Mouse (Mus musculus): ENCODE data around the gene Rtf1. TPM values are rescaled to one million over a fixed set of nuclear protein-coding genes. Genes with fewer than 3 reads are reported as not detected.
"Not testable (repeated sequence)": the region's sequence is repeated elsewhere in the genome, so short reads cannot be mapped to it uniquely, and the experiment has no call there.

The Rtf1 gene
- polyA plus RNA-seq (2015; fragmentation: Nextera tagmentation; extraction: Ambion mirVana) = 23.8 and 29.6 TPM in 2 replicates

DNA sequence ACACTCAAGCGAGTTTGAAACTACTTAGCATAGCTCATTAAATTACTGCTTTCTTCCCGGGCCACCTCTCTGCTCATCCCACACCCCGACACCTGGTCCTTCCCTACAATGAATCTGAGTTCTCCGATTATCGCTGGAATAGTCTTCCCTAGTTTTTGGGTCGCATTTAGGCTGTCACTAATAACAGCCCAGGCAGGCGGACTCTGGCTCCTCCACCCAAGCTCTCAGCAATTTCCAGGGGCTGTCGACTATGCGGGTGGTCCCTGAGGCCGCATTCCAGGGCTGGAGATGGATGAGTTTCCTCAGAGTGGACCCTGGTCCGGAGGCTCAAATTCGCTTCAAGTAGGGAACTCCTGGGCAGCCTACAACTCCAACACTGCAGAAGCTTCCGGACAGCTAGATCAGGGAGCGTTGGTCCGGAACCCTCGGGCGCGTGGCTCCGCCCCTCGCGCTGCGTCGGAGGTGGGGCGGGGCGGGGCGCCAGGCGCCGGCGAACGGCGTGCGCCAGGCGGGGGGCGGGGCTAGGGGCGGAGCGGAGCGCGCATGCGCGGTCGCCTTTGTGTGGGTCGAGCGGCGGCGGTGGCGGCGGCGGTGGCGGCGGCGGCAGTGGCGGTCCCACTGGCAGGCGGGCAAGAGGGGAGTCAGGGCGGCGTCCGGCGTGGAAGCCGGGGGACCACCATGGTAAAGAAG, at the start of gene Rtf1:
Gene Rtf1 (plus strand): TSS at position 544 of the 690 bp plus-strand sequence.
- peak within 1 kb of the TSS; percentile 99 for H3K4me3 ChIP-seq (ENCODE audit: low read length)
- peak; percentile 98 for ATAC-seq
- H3K9ac ChIP-seq (ENCODE audit: low read depth, low read length) = peak within 1 kb of the TSS; percentile 97
- peak within 1 kb of the TSS; percentile 84 for H3K4me2 ChIP-seq (ENCODE audit: low read depth, low read length)
- no peaks in the 10 kb centered on the region for H3K36me3 ChIP-seq (ENCODE audit: control insufficient read depth, insufficient read depth, low read length)
- no peaks in the 10 kb centered on the region for H3K27me3 ChIP-seq (replicated peaks; ENCODE audit: control insufficient read depth, insufficient read depth, low read length)
- H3K9me3 ChIP-seq (ENCODE audit: control insufficient read depth, low read length) = no peaks in the 10 kb centered on the region
- H3K4me1 ChIP-seq (ENCODE audit: control insufficient read depth, insufficient read depth, low read length) = peaks cover 7% of the 10 kb centered on the region
- H3K27ac ChIP-seq (ENCODE audit: low read length) = peak within 1 kb of the TSS; percentile 77
- WGBS = under 1% methylated on average over 32 of the region's 58 CpGs

DNA sequence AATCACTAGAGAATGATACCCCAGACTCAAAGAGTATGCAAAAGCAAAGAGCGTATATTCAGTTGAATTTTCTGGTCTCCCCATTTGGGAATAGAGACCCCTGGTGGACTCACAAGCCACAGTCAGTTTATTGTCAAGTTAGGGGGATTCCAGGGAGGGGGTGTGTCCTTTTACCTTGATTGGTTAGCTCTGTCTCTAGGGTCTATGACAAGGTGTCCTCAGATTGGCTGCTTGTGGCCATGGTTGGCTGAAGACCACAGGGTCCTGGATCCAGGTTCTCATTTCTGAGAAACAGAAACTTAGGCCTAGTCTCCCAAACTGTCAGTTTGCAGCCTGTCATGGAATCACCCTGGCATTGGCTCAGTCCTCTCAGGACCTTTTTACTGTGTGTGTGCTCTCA, 38.1 kb upstream of the Rtf1 start:
- H3K4me3 ChIP-seq (ENCODE audit: low read length) = no peak overlapping the region
- H3K4me2 ChIP-seq (ENCODE audit: low read depth, low read length) = no peak overlapping the region
- H3K4me1 ChIP-seq (ENCODE audit: control insufficient read depth, insufficient read depth, low read length) = no peaks in the 10 kb centered on the region
- WGBS = 83% methylated on average over 1 of the region's 1 CpGs
- H3K36me3 ChIP-seq (ENCODE audit: control insufficient read depth, insufficient read depth, low read length) = peaks cover 5% of the 10 kb centered on the region
- H3K9me3 ChIP-seq (ENCODE audit: control insufficient read depth, low read length) = no peaks in the 10 kb centered on the region
- no peak for ATAC-seq
- no peak overlapping the region for H3K27ac ChIP-seq (ENCODE audit: low read length)
- H3K9ac ChIP-seq (ENCODE audit: low read depth, low read length) = no peak overlapping the region
- H3K27me3 ChIP-seq (replicated peaks; ENCODE audit: control insufficient read depth, insufficient read depth, low read length) = no peaks in the 10 kb centered on the region

DNA sequence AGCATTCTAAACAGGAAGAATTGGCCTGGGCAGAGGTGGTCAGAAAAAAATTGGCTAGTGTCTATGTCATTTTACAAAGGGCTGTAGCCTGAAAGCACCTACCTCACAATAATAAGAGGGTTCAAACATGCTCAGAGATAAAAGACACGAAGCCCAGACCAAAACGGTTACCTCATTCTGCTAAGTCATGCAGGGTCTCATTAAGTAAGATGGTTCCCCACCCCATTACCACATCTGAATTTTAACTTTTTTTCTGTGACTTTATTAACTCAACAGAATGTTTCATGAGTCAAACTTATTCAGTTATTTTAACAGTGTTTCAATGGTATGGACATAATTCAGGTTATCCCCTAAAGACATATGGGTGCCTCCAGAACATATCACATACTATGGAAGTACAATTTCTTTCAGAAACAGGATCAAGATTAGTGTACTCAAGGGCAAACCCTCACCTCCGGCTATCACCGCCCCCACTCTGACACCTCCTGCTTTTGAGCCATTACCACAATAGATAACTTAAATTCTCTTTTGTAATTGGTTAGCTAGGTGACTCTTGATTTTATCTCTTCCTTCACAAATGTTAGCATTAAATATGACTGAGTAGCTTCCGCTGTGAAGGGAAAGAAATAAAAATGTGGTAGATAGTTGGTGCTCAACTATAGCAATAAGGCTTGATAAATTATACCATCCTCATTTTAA, 33.5 kb upstream of the Rtf1 start:
- no peak overlapping the region for H3K4me3 ChIP-seq (ENCODE audit: low read length)
- H3K4me2 ChIP-seq (ENCODE audit: low read depth, low read length) = no peak overlapping the region
- H3K9ac ChIP-seq (ENCODE audit: low read depth, low read length) = no peak overlapping the region
- no peak overlapping the region for H3K27ac ChIP-seq (ENCODE audit: low read length)
- H3K9me3 ChIP-seq (ENCODE audit: control insufficient read depth, low read length) = no peaks in the 10 kb centered on the region
- H3K4me1 ChIP-seq (ENCODE audit: control insufficient read depth, insufficient read depth, low read length) = no peaks in the 10 kb centered on the region
- 95% methylated on average over 5 of the region's 5 CpGs for WGBS
- no peak for ATAC-seq
- no peaks in the 10 kb centered on the region for H3K27me3 ChIP-seq (replicated peaks; ENCODE audit: control insufficient read depth, insufficient read depth, low read length)
- H3K36me3 ChIP-seq (ENCODE audit: control insufficient read depth, insufficient read depth, low read length) = peaks cover 17% of the 10 kb centered on the region

DNA sequence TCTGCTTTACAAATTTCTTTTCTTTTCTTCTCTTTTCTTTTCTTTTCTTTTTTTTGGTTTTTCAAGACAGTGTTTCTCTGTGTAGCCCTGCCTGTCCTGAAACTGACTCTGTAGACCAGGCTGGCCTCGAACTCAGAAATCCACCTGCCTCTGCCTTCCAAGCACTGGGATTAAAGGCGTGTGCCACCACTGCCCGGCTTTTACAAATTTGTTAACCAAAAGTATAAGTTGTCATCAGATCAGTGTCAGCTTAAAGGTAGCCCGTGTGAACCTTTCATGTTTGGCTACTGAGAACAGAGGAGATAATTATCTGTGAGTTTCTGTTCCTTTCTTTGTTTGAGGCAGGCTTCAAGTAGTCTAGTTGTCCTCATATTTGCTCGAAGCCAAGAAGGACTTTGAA, 30.6 kb upstream of the Rtf1 start:
- Histone ChIP-seq H3K27me3 (replicated peaks; ENCODE audit: control insufficient read depth, insufficient read depth, low read length) (no peaks in the 10 kb centered on the region), H3K9ac (ENCODE audit: low read depth, low read length) (no peak overlapping the region), H3K4me1 (ENCODE audit: control insufficient read depth, insufficient read depth, low read length) (no peaks in the 10 kb centered on the region), H3K9me3 (ENCODE audit: control insufficient read depth, low read length) (no peaks in the 10 kb centered on the region), H3K4me2 (ENCODE audit: low read depth, low read length) (no peak overlapping the region), H3K4me3 (ENCODE audit: low read length) (no peak overlapping the region), H3K36me3 (ENCODE audit: control insufficient read depth, insufficient read depth, low read length) (peaks cover 17% of the 10 kb centered on the region), H3K27ac (ENCODE audit: low read length) (no peak overlapping the region)
- ATAC-seq = no peak
- 89% methylated on average over 5 of the region's 5 CpGs for WGBS

DNA sequence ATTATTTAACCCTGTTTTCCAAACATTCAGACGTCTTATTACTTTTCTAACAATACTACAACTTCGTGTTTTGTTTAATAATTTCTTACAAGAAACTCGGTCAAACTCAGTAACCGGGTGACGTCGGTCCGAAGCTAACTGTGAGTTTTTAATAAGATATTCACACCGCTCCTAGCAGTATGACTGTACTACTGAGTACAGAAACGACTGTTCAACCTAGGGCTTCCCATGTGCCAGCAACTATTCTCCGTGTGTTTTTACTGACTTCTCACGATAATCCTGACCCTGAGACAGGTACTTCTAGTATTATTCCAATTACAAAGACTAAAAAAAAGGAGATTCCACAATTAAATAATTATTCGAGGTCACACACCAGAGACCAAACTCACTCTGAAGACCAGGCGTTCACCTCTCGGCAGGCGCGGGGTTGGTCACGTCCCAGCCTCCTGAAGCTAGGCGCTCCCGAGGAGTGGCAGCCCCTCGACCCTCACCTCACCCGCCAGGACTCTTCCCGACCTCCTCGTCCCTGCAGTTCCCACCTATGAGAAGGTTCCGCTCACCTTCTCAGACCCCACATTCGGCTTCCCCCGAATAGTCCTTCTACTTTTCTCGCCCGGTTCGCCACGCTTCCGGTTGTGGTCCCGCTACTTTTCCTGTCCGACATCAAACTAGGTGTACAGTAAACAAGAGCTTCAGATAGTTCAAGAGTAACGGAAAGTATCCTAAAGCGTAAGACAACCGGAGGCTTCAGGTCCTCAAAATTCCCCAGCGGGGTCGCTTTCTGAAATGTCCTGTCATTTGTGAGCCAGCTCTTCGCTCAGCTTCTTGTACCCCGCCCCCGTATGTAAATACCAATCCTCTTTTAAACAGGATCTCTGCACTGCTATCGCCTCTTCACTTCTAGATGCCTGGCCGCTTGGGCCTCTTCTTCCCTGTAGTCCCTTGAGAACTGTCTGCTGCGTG, 12.4 kb upstream of the Rtf1 start, which contains the start of gene Ndufaf1:
Gene Ndufaf1 (minus strand): TSS at position 608 of the 963 bp plus-strand sequence.
- Histone ChIP-seq H3K27ac (ENCODE audit: low read length) (no peak within 1 kb of the TSS), H3K9me3 (ENCODE audit: control insufficient read depth, low read length) (no peaks in the 10 kb centered on the region)

DNA sequence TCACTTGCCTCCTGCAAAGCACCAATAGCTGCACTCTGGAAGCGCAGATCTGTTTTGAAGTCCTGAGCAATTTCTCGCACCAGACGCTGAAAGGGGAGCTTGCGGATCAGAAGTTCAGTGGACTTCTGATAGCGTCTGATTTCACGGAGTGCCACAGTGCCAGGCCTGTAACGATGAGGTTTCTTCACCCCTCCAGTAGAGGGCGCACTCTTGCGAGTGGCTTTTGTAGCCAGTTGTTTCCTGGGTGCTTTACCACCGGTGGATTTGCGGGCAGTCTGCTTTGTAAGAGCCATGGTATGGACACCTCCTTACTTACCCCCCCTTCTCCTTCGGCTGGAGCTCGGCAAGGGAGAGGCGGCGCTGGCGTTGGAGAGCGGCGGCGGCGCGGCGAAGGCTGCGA, 9.1 kb upstream of the Rtf1 start:
- not testable (repeated sequence) for H3K4me3 ChIP-seq (ENCODE audit: low read length); H3K9me3 ChIP-seq (ENCODE audit: control insufficient read depth, low read length); H3K9ac ChIP-seq (ENCODE audit: low read depth, low read length); H3K27ac ChIP-seq (ENCODE audit: low read length); H3K27me3 ChIP-seq (replicated peaks; ENCODE audit: control insufficient read depth, insufficient read depth, low read length); H3K4me2 ChIP-seq (ENCODE audit: low read depth, low read length); H3K36me3 ChIP-seq (ENCODE audit: control insufficient read depth, insufficient read depth, low read length); H3K4me1 ChIP-seq (ENCODE audit: control insufficient read depth, insufficient read depth, low read length); ATAC-seq
- WGBS = 70% methylated on average over 20 of the region's 23 CpGs

More for the DNA sequence above, 12.4 kb upstream of the Rtf1 start, which contains the start of gene Ndufaf1:
- Histone ChIP-seq H3K27me3 (replicated peaks; ENCODE audit: control insufficient read depth, insufficient read depth, low read length) (no peaks in the 10 kb centered on the region), H3K4me2 (ENCODE audit: low read depth, low read length) (peak within 1 kb of the TSS; percentile 76), H3K36me3 (ENCODE audit: control insufficient read depth, insufficient read depth, low read length) (0 out of 2 replicates have a peak, but pooled peaks cover 2% of the 10 kb centered on the region), H3K9ac (ENCODE audit: low read depth, low read length) (peak within 1 kb of the TSS; percentile 89), H3K4me1 (ENCODE audit: control insufficient read depth, insufficient read depth, low read length) (peaks cover 8% of the 10 kb centered on the region), H3K4me3 (ENCODE audit: low read length) (peak within 1 kb of the TSS; percentile 80)
- peak; percentile 95 for ATAC-seq
- 1% methylated on average over 44 of the region's 44 CpGs for WGBS

DNA sequence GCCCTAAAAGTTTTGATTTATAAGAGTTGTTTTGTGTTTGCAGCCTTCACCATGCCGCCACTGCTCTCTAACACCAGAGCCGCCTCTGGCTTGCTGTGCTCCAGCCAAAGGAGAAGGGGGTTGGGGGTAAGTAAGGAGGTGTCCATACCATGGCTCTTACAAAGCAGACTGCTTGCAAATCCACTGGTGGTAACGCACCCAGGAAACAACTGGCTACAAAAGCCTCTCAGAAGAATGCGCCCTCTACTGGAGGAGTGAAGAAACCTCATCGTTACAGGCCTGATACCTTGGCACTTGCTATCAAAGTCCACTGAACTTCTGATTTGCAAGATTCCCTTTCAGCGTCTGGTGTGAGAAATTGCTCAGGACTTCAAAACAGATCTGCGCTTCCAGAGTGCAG, 5.9 kb upstream of the Rtf1 start:
- no peaks in the 10 kb centered on the region for H3K9me3 ChIP-seq (ENCODE audit: control insufficient read depth, low read length)
- H3K27me3 ChIP-seq (replicated peaks; ENCODE audit: control insufficient read depth, insufficient read depth, low read length) = no peaks in the 10 kb centered on the region
- H3K27ac ChIP-seq (ENCODE audit: low read length) = no peak overlapping the region
- no peak for ATAC-seq
- H3K4me1 ChIP-seq (ENCODE audit: control insufficient read depth, insufficient read depth, low read length) = no peaks in the 10 kb centered on the region
- H3K36me3 ChIP-seq (ENCODE audit: control insufficient read depth, insufficient read depth, low read length) = no peaks in the 10 kb centered on the region
- WGBS = 18% methylated on average over 7 of the region's 7 CpGs
- H3K4me2 ChIP-seq (ENCODE audit: low read depth, low read length) = no peak overlapping the region
- no peak overlapping the region for H3K4me3 ChIP-seq (ENCODE audit: low read length)
- no peak overlapping the region for H3K9ac ChIP-seq (ENCODE audit: low read depth, low read length)

DNA sequence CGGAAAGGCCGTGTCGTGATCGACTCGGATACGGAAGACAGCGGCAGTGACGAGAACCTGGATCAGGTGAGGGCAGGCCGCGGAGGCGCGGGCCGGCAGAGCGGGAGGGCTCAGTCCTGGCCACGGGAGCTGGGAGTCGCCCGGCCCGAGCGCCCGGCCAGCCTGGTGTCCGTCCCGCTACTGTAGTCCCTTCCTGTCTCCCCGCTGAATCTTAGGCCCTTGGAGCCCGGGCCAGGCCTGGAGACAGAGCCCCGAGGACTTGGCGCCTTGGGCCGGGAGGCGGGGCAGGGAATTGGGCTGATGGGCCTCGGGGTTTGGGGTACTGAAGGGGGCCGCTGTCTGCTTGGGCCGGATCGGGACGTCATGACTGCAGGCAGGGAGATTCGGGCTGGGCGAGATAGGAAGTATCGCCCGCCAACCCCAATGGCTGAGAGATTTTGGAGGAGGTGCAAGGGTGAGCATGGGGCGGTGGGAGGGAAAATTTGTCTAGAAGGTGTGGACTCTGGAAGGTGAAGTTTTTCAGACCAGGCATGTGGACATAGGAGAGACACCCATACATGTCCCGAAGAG, 432 bp downstream of the Rtf1 start:
- peak overlapping the region; percentile 72 for H3K27ac ChIP-seq (ENCODE audit: low read length)
- no peaks in the 10 kb centered on the region for H3K27me3 ChIP-seq (replicated peaks; ENCODE audit: control insufficient read depth, insufficient read depth, low read length)
- H3K4me1 ChIP-seq (ENCODE audit: control insufficient read depth, insufficient read depth, low read length) = peaks cover 7% of the 10 kb centered on the region
- ATAC-seq = peak; percentile 90
- peak overlapping the region; percentile 99 for H3K4me3 ChIP-seq (ENCODE audit: low read length)
- 0% methylated on average over 38 of the region's 39 CpGs for WGBS
- no peaks in the 10 kb centered on the region for H3K36me3 ChIP-seq (ENCODE audit: control insufficient read depth, insufficient read depth, low read length)
- peak overlapping the region; percentile 97 for H3K9ac ChIP-seq (ENCODE audit: low read depth, low read length)
- no peaks in the 10 kb centered on the region for H3K9me3 ChIP-seq (ENCODE audit: control insufficient read depth, low read length)
- H3K4me2 ChIP-seq (ENCODE audit: low read depth, low read length) = peak overlapping the region; percentile 62
